Mouse (Mus musculus) neural tube, postnatal 0 days (tissue): ENCODE data around the gene Fam71a. TPM values are rescaled to one million over a fixed set of nuclear protein-coding genes. Genes with fewer than 3 reads are reported as not detected.

ENCODE experiments used
- polyA plus RNA-seq: library from polyadenylated mRNA; unstranded; fragments of >200 nt; fragmentation: Nextera tagmentation; extraction: Ambion mirVana; gene quantifications from 2 replicates; pipeline ENCODE4 v1.2.1, GENCODE M21; 2015

The Fam71a gene
- not detected in 2 replicates for polyA plus RNA-seq

GRCm38 (mm10) chr1:191164717-191165116 is at the start of gene Fam71a:
TSS of gene Fam71a (minus strand) at chr1:191164817.

Other genes starting within 250 kb of the Fam71a start
- gene Angel2, start 239.7 kb downstream of the Fam71a start, polyA plus RNA-seq = 35.8 and 36.3 TPM in 2 replicates
- gene Vash2, start 185.5 kb downstream of the Fam71a start, polyA plus RNA-seq = 37.8 and 41.8 TPM in 2 replicates
- 9.5 and 9.7 TPM in 2 replicates for gene Flvcr1, start 138.7 kb downstream of the Fam71a start, polyA plus RNA-seq
- gene Spata45, start 128.2 kb downstream of the Fam71a start, polyA plus RNA-seq = not detected in 2 replicates
- gene Tatdn3, start 101.9 kb downstream of the Fam71a start, polyA plus RNA-seq = 17.6 and 19.2 TPM in 2 replicates
- gene Nsl1, start 101.8 kb downstream of the Fam71a start, polyA plus RNA-seq = 1.3 and 2.3 TPM in 2 replicates
- 9.0 and 9.2 TPM in 2 replicates for gene Batf3, start 67.0 kb downstream of the Fam71a start, polyA plus RNA-seq
- 1.3 and 2.1 TPM in 2 replicates for gene Atf3, start 53.2 kb upstream of the Fam71a start, polyA plus RNA-seq
- gene Nenf, start 153.4 kb upstream of the Fam71a start, polyA plus RNA-seq = 204 and 207 TPM in 2 replicates
- gene Tmem206, start 161.1 kb upstream of the Fam71a start, polyA plus RNA-seq = 19.4 and 22.4 TPM in 2 replicates
- 13.9 and 18.5 TPM in 2 replicates for gene Ppp2r5a, start 238.5 kb upstream of the Fam71a start, polyA plus RNA-seq